Mouse (Mus musculus) bone marrow macrophage, adult 2 months (primary cell): ENCODE results near the gene Gadd45b.

Experiments used
- CTCF ChIP-seq: IDR thresholded peaks from 2 replicates; pipeline ENCODE4 v1.5.1; 2012; ENCODE audit warnings: low read depth, mild to moderate bottlenecking, low read length, moderate library complexity
- POLR2A ChIP-seq: IDR thresholded peaks from 2 replicates; pipeline ENCODE4 v1.6.1; 2012; ENCODE audit warnings: mild to moderate bottlenecking, low read depth, low read length, borderline replicate concordance

DNA sequence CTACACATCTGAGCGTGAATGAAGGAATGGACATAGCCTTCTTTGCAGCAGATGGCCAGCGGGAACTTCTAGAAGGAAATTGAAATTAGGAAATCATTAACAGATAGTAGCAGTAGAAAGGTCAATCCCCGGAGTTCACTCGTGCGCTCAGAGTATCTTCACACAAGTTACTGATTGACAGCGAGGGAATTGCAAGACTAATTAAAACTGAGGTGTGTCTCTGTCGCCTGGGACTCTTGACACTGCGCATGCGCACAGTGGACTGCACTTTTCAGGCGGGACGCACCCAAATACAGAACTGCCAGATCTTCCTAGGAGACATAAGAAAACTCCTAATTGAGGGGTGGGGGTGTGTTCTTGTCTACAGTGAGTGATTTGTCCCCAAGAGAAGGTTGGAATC is 45.6 kb downstream of the Gadd45b start:
- TF ChIP-seq POLR2A (no peak), CTCF (no peak)
